Mouse (Mus musculus) embryonic facial prominence, embryonic 10.5 days (tissue): Measurements from ENCODE around the gene AW146154. TPM values are rescaled to one million over a fixed set of nuclear protein-coding genes. Genes with fewer than 3 reads are reported as not detected.
A peak's percentile ranks its signal among the peaks of the same experiment; 100 is the strongest.
"Not testable (repeated sequence)": the region's sequence is repeated elsewhere in the genome, so short reads cannot be mapped to it uniquely, and the experiment has no call there.

Source experiments
- DNase-seq: peaks from one replicate; pipeline ENCODE4 v3.0.0-alpha.2; 2017; ENCODE audit warnings: low spot score
- H3K27ac ChIP-seq: fragments of 300-500 bp; sonication (generic); replicated peaks from 2 replicates; pipeline ENCODE4 v1.5.1; 2016; ENCODE audit warnings: mild to moderate bottlenecking
- H3K27me3 ChIP-seq: fragments of 300-500 bp; sonication (generic); replicated peaks from 2 replicates; pipeline ENCODE4 v1.6.1; 2016; ENCODE audit warnings: low read depth, mild to moderate bottlenecking; ENCODE audit not compliant: poor library complexity, severe bottlenecking
- H3K36me3 ChIP-seq: fragments of 300-500 bp; sonication (generic); replicated peaks from 2 replicates; pipeline ENCODE4 v1.6.1; 2016; ENCODE audit warnings: mild to moderate bottlenecking, moderate library complexity
- H3K4me1 ChIP-seq: fragments of 300-500 bp; sonication (generic); 2 replicates; pipeline ENCODE4 v1.6.1; 2016
- H3K4me3 ChIP-seq: fragments of 300-500 bp; sonication (generic); 2 replicates; pipeline ENCODE4 v1.5.1; 2016; ENCODE audit warnings: mild to moderate bottlenecking, moderate library complexity
- H3K9me3 ChIP-seq: fragments of 300-500 bp; sonication (generic); 2 replicates; pipeline ENCODE4 v1.6.1; 2016; ENCODE audit warnings: mild to moderate bottlenecking
- WGBS: fragments of 180-500 bp; shearing (Covaris S2); methylation state at CpG from one replicate; pipeline ENCODE4 v1.1.7; 2016; 5-methylcytosine and 5-hydroxymethylcytosine counted together
- polyA plus RNA-seq: library from polyadenylated mRNA; unstranded; fragments of >200 nt; fragmentation: Nextera tagmentation; extraction: Ambion mirVana; gene quantifications from 2 replicates; pipeline ENCODE4 v1.2.1, GENCODE M21; 2016

AW146154 gene
- 11.5 and 12.4 TPM in 2 replicates for polyA plus RNA-seq

DNA sequence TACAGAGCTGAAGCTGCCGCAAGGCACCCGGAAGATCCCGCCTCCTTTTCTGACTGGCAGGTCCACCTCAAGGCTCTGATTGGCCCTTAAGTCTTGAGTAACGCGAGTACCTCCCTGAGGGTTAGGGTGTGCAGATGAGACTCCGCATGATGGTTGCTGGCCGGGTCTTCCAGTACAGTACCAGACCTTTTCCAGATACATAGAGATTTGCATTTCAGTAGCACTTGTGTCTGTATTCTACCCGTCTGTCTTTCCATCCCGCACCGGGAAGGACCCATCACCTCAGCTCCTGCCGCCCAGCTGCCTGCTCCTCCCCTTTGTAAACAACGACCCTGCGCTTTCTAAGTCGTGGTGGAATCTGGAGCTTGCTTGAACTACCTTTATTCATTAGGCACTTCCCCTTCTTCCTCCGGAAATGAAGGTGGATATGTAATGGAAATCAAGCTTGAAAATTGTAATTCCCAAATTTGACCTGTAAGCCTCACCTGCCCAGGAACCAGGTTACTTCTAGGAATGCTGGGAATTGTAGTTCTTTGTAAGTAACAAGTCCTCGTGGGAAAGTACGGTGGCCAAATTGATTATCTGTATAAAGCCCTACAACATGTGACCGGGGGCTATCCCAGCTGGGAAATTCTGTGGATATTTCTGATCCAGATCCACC is at the start of gene AW146154, which contains the start of gene Gm20449:
AW146154 (minus strand) TSS at position 502 of the 661 bp plus-strand sequence.
Gm20449 (minus strand) TSS at position 29 of the 661 bp plus-strand sequence.
- Histone ChIP-seq H3K27ac (peak within 1 kb of the TSS; percentile 76), H3K27me3 (no peaks in the 10 kb centered on the region), H3K9me3 (peaks cover 24% of the 10 kb centered on the region), H3K4me3 (peak within 1 kb of the TSS; percentile 63), H3K4me1 (no peaks in the 10 kb centered on the region), H3K36me3 (peaks cover 14% of the 10 kb centered on the region)
- peak; percentile 85 for DNase-seq
- WGBS: under 1% methylated on average over 18 of the region's 18 CpGs

DNA sequence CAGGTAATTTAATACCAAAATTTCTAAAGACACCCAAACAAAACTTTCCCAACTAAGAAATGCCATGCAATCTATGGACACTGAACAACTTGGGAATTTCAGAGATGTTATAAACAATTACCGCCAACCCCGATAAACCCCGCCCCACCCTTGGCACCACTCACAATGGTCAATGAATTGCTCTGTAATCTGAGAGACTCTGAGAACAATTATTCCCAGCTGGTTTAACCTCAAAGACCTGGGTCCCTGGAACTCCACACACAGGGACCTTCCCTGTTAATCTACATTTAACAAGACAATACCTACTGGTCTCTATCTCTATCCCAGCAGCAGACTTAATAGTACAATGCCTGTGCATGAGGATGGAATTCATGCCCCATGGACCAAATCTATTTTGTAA is 13.0 kb upstream of the AW146154 start:
- Histone ChIP-seq H3K27ac (no peak overlapping the region), H3K4me3 (no peak overlapping the region), H3K4me1 (no peaks in the 10 kb centered on the region), H3K36me3 (no peaks in the 10 kb centered on the region), H3K9me3 (peaks cover 19% of the 10 kb centered on the region), H3K27me3 (no peaks in the 10 kb centered on the region)
- no peak for DNase-seq
- 86% methylated on average over 3 of the region's 3 CpGs for WGBS

DNA sequence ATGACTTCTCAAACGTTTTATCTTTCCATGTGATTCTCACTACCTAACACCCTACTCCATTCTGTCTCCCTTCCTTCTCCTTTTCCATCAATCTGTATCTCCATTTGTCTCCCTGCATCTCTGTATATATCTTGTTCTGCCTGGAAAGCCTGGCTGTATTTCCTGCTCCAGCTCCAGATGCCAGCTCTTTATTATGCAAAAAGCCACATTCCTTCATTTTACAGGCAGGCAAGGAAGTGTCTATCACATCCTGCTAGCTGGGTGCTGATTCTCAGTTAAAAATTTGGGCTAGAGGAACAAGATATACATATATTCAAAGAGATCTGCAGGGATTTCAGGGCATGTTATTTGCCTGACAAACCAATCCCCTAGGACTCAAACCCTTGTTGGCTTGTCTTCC is 12.5 kb upstream of the AW146154 start:
- Histone ChIP-seq H3K27me3 (no peaks in the 10 kb centered on the region), H3K27ac (no peak overlapping the region), H3K4me1 (no peaks in the 10 kb centered on the region), H3K36me3 (no peaks in the 10 kb centered on the region), H3K4me3 (no peak overlapping the region), H3K9me3 (peaks cover 18% of the 10 kb centered on the region)
- WGBS: 24% methylated on average over 1 of the region's 1 CpGs
- no peak for DNase-seq

DNA sequence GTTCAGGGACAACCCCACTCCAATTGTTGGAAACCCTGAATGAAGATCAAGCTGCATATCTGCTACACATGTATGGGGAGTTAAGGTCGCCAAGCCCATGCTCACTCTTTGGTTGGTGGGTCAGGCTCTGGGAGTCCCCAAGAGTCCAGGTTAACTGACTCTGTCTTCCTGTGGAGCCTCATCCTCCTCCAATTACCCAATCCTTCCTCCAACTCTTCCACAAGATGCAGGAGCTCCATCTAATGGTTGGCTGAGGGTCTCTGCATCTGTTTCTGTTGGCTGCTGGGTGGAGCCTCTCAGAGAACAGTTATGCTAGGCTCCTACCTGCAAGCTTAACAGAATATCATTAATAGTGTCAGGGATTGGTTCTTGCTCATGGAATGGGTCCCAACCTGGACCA is 2.7 kb upstream of the AW146154 start:
- Histone ChIP-seq H3K4me1 (no peaks in the 10 kb centered on the region), H3K9me3 (peaks cover 15% of the 10 kb centered on the region), H3K36me3 (no peaks in the 10 kb centered on the region), H3K27me3 (no peaks in the 10 kb centered on the region), H3K27ac (no peak overlapping the region), H3K4me3 (no peak overlapping the region)
- 53% methylated on average over 1 of the region's 1 CpGs for WGBS
- DNase-seq: no peak

DNA sequence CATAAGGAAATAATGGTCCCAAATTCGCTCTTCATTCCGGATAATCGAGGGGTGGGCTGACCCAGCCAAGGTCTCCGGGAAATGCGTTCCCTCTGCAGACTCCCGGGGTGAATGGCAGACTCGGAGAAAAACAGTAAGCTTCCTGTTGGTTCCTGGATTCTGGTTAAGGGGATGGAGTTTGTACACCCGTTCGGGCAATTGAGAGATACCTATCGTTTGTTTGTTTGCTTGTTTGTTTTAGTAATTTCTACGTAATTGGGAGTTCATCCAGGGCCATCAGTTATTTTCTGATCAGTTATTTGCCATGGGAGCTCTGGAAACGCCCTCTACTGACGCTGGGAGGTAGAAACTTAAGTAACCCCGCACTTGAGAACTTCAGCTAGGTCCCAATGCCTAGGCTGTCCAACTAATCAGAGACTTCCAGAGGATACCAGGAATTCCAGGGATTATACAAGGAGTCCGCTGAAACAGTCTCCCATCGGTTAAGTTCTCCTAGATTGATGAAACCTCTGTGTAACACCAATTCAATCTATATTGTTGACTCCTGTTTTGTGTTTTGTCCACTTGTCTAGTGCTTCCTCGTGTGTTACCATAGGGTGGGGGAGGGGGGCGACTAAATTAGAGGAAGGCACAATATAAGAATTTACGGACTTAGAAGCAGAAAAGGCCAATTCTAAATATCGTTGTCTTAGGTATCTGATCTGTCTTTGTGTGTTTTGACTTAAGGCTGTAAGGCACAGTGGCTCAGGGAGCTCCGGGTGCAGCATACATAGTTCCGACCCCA is 653 bp upstream of the AW146154 start:
- WGBS: 20% methylated on average over 22 of the region's 22 CpGs
- DNase-seq: peak; percentile 20
- Histone ChIP-seq H3K4me1 (no peaks in the 10 kb centered on the region), H3K9me3 (peaks cover 16% of the 10 kb centered on the region; the same call in 1 of the 2 replicates), H3K27me3 (no peaks in the 10 kb centered on the region), H3K27ac (no peak overlapping the region; the same call in 1 of the 2 replicates), H3K4me3 (peak overlapping the region; percentile 63), H3K36me3 (peaks cover 6% of the 10 kb centered on the region)

DNA sequence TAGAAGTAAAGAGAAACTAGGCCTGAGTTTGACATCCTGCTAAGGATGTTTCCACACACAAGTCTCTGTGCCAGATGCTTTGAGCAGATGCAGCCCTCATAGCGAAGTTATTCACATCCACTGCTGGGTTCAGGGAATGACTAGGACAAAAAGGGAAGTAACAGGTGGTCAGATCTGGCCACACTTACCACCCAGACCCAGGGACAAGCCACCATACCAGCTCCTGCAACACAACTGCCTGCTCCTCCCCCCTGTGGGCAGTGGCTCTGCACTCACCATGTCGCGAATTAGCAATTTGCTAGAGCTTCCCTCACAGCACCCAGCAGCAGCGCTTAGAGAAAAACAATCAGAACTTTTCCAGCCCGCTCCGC is 687 bp downstream of the AW146154 start:
- Histone ChIP-seq H3K36me3 (peaks cover 19% of the 10 kb centered on the region), H3K27ac (peak overlapping the region; percentile 76), H3K9me3 (peaks cover 29% of the 10 kb centered on the region), H3K4me3 (peak overlapping the region; percentile 63)
- H3K27me3 ChIP-seq, H3K4me1 ChIP-seq, DNase-seq: not testable (repeated sequence)
- WGBS: 0% methylated on average over 6 of the region's 6 CpGs

DNA sequence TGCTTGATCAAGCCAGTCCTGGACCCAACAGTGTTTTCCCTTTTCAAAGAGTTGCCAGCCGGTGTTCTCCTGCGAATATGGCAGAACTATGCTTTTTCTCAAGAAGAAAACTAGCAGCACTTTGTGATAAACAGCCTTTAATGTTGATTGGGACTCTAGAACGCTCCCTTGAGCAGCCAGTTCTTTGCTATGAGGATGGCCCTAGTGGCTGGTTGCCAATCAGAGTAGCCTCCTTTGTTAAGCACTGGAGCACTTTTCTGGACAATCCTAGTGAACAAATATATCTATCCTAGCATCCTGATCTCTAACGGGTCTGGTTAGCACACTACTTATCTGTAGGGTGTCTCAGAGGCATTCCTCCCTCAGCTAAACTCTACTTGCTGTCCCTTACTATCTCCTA is 1.2 kb downstream of the AW146154 start:
- WGBS: 79% methylated on average over 4 of the region's 4 CpGs
- H3K4me1 ChIP-seq, H3K27ac ChIP-seq, H3K27me3 ChIP-seq, DNase-seq: not testable (repeated sequence)
- Histone ChIP-seq H3K36me3 (peaks cover 19% of the 10 kb centered on the region), H3K9me3 (peaks cover 30% of the 10 kb centered on the region), H3K4me3 (peak overlapping the region; percentile 63)

DNA sequence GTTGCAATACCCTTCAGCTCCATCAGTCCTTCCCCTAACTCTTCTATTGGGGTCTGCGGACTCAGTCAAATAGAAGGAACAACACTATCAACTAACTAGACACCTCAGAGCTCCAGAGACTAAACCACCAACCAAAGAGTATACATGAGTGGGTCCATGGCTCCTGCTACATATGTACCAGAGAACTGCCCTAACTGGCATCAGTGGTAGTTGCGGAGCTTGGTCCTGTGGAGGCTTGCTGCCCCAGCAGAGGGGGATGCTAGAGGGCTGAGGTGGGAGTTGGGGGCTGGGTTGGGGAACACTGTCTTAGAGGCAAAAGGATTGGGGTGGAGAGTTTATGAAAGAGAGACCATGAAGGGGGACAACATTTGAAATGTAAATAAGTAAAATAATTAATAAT is 1.8 kb downstream of the AW146154 start:
- Histone ChIP-seq H3K27me3 (no peaks in the 10 kb centered on the region), H3K4me1 (no peaks in the 10 kb centered on the region), H3K36me3 (peaks cover 19% of the 10 kb centered on the region), H3K4me3 (no peak overlapping the region), H3K9me3 (peaks cover 31% of the 10 kb centered on the region), H3K27ac (no peak overlapping the region)
- whole genome bisulfite sequencing: 95% methylated on average over 2 of the region's 2 CpGs
- no peak for DNase-seq

DNA sequence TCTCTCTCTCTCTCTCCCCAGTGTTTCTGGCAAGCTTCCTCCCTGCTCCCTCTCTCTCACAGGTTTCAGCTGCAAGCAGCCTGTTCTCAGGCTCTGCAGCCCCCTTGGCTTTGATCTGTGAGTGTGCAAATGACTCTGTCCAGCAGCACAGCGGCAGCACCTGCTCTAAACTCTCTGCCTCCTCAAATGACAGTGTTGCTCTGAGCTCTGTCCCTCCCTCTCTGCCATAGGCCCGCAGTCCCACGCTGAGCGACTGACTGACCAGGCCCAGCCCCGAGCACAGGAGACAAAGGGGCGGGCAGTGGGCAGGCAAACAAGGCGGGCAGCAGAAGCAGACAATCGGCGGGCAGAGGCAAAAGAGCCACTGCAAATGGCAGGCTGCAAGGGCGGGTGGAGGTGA is 47.8 kb downstream of the AW146154 start:
- peak; percentile 16 for DNase-seq
- WGBS: 10% methylated on average over 10 of the region's 10 CpGs
- H3K27ac ChIP-seq: no peak overlapping the region
- H3K27me3 ChIP-seq: no peaks in the 10 kb centered on the region
- H3K4me3 ChIP-seq: no peak overlapping the region
- no peaks in the 10 kb centered on the region for H3K36me3 ChIP-seq
- H3K4me1 ChIP-seq: no peaks in the 10 kb centered on the region
- peaks cover 26% of the 10 kb centered on the region for H3K9me3 ChIP-seq

DNA sequence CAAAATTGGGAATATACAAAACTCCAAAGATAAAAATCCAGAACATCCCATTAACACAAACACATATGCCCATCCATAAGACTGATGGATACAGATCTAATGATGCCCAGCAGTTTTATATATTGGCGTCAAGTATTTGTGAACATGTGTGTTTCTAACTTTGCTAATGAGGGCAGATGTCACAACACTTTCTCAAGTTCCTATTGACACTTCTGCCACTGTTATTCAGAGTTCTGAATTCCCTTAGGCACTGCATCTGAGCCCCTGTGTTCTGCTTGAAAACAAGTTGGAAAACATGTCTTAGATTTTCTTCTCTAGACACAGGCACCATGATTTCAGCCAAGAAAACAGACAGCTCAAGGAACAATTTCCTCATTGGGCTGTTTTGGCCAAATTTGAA is 51.1 kb downstream of the AW146154 start, which contains the start of gene Vmn2r57:
Vmn2r57 (minus strand) TSS at position 101 of the 400 bp plus-strand sequence.
- H3K27ac ChIP-seq, DNase-seq, H3K9me3 ChIP-seq, H3K4me1 ChIP-seq, H3K4me3 ChIP-seq, H3K27me3 ChIP-seq, H3K36me3 ChIP-seq: not testable (repeated sequence)
- WGBS: 60% methylated on average over 1 of the region's 1 CpGs
